Mouse (Mus musculus) hematopoietic stem cell, adult 5-6 weeks (primary cell): ENCODE results near the gene Aif1l. TPM values are rescaled to one million over a fixed set of nuclear protein-coding genes. Genes with fewer than 3 reads are reported as not detected.

Experiments used
- ATAC-seq, 2 experiments: fragments of 125-278 bp in 1 of 2; replicated peaks in 1 of 2; 2 replicates each; pipeline ENCODE4 v1.8.0; 2016 to 2017; ENCODE audit warnings: inconsistent platforms in 2 of 2, mild to moderate bottlenecking in 2 of 2, moderate number of reproducible peaks in 2 of 2, low read depth in 1 of 2, moderate TSS enrichment in 1 of 2; ENCODE audit not compliant: low FRiP score in 2 of 2, poor library complexity in 2 of 2, severe bottlenecking in 2 of 2, insufficient read depth in 1 of 2, low TSS enrichment in 1 of 2
- total RNA-seq: library from RNA; stranded (forward); fragments of 172-1452, 232-1000 nt; gene quantifications from 2 replicates; pipeline ENCODE4 v1.2.3, GENCODE M21; 2017

The Aif1l gene
- total RNA-seq, 1 experiment from 2014 or later: 1.1 TPM

DNA sequence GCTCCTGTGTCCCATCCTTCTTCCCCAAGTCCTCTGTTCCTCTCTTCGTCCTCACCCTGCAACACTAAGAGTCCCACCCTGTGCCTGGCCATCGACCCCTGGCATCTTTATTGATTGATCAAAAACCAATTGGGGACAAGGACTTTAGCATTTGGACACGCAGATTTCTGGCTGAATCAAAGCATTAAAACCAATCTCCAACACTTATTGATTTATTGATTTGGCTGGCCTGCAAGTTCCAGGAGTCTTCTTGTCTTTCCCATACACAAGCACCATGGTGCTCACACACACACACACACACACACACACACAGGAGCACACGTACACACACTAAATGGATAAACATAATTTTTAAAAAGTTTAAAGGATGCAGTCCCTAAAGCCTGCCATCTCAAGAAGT lies 6.9 kb upstream of the Aif1l start:
- ATAC-seq: no peak

DNA sequence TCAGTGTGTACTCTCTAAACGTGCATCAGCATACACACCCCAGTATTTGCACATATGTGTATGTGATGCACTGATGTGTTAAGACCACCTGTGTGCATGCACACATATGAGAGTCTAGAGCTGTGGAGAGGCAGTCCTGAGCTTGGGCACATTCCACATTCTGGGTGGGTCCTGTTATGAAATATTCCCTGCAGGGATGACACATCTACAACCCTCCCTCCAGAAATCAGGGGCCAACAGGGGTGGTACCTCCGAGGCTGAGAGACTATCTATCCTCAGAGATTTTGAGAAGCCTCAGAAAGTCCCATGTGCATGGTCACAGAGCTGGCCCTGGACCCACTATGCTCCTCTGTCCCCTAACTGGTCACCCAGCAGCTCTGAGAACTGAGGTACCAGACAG lies 4.4 kb upstream of the Aif1l start:
- ATAC-seq: no peak

DNA sequence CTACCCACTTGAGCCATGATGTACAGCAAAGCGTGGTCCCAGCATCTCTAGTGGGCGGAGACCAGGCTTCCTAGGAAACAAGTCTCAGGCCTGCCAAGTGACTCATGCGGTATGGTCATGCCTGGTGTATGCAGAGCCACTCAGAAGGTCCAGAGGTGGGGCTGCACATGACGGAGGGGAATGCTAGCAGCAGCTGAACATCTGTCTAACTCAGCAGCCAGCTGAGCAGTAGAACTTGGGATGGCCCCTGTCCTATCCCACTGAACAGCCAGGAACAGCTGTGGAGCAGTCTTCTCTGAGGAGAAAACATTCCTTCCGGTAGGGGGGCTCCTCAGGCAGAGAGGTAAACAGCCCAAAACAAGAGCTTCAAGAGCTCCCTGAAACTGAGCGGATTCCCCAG lies 1.5 kb upstream of the Aif1l start:
- no peak for ATAC-seq

DNA sequence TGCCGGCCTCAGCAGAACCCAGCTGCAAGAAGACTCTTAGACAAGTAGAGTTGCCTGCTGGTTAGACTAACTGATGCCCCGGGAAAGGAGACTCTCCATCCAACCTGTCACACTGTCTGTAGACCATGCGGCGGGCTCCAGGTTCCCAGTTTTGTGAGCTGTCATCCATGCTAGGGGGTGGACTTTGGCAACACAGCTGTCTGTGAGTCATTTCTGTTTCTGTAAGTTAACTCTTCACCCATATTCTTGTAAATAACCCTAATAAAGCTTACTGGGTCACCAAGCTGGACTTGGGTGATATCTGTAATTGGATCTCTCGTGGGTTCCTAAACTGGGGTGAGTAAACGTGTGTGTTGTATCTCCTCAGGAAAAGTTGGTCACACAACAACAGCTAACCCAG lies 1.1 kb upstream of the Aif1l start:
- ATAC-seq: no peak

DNA sequence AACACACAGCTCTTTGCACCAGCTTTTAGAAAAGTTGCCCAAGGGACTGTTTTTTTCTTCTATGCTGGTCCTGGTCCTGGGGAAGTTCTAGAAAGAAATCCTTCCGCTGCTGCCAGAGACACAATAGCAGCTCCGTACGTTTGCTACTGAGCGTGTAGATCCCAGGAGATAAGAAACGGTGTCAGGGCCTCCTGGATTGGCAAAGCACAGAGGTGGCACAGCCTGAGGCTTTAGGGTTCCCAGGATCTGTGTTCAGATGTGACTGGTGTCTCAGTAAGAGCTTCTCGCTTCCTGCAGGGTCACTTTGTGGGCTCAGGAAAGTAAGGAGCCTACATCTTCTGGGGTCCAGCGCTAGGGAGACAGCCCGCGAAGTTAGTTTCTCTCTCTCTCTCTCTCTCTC lies 1.0 kb downstream of the Aif1l start:
- no peak for ATAC-seq

DNA sequence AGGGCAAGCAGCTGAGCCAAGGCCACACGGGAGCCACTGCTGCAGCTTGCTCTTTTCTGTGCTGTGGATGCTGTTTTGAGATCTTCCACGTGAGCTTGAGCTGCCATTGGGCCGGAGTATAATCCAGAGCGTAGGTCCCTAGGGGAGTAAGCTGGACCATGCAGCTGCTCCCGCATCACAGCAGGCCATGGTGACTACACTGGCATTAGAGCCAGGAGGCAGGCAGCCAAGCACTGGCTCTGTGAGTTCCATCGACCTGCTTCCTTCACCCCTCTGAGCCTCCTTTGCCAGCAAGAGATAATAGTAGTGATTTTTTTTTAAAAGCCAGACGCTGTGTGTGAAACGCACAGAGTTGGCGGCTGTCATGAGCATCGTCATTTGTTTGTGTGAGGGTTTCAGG lies 2.3 kb downstream of the Aif1l start:
- no peak for ATAC-seq

DNA sequence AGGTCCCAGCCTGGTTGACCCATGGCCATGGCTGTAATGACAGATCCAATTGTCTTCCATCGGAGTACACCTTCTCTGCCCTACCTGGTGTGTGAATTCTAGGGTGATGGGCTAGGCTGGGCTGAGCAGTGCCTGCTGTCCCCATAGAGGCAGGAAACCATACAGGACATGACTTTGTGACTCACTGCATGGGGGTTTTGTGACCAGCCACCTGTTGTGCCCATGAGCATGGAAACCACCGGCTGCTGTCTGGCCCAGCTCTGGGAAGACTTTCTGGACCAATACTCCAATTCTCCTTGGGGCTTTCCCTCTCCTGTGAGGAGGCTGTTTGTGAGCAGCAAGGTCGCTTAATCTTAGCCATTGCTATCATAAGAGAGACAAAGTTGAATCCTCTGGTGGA lies 2.8 kb downstream of the Aif1l start:
- ATAC-seq: no peak

DNA sequence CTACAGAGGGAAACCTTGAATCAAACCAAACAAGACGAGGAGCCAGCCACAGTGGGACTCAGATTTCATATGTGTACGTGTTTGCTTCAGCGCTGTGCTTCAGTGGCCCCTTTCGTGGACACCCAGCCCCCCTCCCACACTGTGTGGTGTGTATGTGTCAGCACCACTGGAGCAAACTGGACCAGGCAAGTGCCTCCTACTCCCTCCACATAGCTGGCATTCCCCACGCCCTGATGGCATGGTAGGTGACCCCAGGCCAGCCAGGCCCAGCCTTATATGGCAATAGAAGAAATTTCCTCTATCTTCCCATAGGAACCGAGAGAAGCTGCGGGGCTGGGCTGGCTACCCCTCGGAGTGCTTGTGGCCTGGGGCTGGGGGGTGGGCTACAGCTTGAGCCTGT lies 3.7 kb downstream of the Aif1l start:
- no peak for ATAC-seq

DNA sequence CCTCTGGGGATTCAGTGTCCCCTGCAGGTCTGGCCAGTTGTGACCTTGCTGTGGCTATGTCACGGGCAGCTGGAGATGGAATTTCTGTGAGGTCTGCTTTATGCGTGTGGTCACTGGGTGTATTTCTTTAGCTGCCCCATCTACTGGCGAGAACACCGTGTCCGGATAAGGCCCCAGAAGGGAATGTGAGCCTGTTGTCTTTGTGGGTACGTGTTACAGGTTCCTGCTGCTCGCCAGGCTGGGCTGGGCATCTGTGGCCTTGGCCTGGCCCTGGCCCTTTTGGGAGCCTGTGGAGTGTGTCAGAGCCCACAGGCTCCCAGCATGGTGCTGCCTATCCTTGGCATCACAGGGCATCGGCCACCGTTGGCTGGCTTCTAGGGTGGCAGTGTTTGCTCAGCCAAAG lies 4.8 kb downstream of the Aif1l start:
- no peak for ATAC-seq

DNA sequence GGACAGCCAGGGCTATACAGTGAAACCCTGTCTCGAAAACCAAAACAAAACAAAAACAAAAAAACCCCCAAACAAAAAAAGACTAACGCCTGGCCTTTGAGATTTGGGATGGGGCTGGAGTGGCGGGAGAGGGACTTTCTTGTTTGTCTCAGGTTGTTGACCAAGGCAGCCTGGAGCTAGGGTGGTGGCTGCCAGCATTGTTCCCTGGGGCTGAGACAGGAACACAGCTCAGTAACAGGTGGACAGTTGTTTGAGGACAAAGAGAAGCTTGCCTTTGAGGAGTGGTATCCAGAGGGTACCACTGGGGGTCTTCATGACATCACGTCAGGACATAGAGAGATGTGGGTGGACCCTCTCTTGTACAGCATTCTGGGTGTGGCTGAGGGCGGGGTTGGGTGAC lies 5.7 kb downstream of the Aif1l start:
- no peak for ATAC-seq

DNA sequence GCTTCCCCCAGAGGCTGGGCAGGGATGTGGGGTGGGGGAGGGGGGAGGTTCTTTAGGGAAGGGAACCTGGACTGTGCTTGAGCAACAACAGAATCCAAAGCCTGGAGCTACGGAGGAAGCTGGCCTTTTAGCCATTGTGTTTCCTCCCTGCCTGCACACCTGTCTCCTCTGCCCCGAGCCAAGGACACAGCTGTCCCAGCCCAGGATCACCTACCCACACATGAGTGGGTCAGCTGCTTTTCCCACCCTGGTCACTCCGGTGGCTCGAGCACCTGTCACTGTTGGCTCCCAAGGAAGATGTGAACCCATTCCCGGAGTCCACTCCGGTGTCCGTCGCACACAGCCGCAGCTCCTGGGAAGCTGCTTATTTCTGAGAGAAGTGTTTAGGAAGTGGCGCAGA lies 7.3 kb downstream of the Aif1l start:
- no peak for ATAC-seq

DNA sequence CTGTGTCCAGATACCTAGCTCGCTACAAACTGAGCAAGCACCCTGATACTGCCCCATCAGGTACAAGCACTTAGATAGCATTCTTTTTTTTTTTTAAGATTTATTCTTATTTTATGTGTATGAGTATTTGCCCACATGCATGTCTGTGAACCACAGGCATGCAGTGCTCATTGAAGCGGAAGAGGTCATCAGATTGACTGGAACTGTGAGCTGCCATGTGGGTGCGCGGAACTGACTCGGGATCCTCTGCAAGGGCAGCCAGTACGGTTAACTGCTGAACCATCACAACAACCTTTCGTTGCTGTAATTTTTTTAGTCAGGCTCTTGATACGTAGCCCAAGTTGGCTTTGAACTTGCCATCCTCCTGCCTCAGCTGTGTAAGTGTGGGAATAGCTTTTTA lies 11.0 kb downstream of the Aif1l start:
- no peak for ATAC-seq

DNA sequence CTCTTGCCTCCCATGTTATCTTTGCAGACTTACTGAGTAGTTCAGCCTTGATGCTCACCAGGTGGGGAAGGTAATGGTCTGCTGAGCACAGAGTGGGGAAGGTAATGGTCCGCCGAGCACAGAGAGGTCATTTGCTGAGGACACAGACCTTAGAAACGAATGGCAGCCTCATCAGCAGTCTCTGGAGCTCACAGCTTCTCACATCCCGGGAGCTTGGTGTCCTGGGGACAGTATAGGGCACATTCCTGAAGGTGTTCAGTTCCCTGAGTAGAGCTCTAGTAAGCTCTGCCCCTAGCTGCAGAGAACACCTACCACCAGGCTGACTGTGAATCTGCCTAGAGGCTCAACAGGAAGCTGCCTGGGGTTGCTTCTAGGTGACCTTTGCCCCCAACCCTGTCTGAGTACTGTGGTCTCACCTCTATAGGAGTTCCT lies 11.9 kb downstream of the Aif1l start:
- ATAC-seq: no peak

DNA sequence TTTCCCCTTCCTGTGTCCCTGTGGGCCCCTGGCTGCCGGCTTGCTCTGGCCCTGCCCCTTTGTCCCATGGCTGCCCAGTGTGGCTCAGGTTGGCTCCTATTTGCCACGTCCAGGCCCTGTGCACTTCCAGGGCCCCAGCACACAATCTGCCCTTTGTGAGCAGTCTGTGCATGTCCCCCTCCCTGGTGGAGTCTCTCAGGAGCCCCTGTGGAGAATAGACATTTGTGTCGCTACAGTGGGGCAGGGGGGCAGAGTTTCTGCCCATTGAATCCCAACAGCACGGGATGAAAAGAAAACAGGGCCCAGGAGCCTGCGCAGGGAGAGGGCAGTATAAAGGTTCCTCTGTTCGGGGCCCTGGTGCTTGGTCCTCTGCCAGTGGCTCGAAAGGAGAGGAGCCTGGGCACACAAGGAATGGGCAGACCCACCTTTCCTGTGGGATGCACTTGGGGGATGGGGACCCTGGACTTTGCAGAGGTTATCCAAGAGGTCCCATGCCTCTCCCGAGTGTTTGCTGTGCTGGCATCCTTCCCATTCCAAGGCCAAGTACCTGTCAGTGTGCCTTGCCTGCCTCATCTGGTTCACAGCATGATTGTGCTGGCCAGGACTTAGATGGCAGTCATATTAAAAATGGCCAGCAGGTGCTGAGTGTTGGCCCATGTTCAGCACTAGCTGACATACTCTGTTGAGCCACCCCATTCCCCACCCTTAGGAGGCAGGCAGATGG lies 12.7 kb downstream of the Aif1l start:
- no peak for ATAC-seq

DNA sequence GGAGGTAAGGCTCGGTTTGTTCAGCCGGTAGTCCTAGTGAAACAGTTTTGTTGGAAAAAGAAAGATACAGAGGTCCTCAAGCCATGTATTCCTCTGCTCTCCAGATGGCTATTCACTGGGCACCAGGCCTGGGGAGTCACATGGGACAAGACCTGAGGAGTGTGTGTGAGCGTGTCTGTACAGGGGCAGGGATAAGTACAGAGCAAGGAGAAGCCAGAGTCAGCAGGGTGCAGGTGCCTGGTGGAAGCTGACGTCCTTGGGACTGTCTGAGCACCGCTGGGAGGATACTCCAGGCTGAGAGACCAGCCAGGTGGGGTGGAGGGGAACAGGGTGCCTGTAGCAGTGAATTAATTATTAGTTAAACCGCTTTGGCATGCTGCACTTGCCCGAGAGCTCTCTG lies 13.6 kb downstream of the Aif1l start:
- no peak for ATAC-seq

DNA sequence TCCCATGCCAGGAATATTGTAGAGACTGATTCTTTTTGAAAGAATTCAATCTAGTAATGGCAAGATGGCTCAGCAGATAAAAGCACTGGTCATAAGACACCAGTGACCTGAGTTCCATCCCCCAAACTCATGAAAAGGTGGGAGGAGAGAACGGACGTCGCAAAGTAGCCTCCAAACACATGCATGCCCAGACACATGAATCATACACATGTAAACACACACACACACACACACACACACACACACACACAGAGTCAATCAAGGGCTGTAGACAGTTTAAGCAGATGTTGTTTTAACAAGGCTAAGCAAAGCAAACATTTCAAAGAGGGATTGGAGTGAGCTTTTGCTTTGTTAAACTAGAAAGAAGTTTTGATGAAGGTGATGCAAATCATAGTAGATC lies 14.3 kb downstream of the Aif1l start:
- no peak for ATAC-seq

DNA sequence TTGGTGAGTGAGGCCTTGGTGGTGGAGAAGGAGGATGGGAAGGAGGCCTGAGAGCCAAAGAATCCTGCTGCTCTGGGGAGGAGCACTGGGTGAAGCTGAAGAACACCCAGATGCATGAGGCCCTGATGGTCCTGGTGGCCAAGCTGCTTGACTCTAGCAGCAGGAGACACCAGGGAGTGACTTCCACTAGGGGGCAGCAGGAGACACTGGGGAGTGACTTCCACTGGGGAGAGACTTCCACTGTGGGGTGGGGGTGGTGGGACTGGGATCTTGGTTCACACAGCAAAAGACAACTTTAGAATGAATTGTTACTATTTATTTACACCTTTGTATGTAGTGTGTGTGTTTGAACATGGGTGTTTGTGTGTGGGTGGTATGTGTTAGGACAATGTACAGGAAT lies 15.2 kb downstream of the Aif1l start:
- ATAC-seq: peak; percentile 46 to 59; a peak in 1 of 4 replicates

DNA sequence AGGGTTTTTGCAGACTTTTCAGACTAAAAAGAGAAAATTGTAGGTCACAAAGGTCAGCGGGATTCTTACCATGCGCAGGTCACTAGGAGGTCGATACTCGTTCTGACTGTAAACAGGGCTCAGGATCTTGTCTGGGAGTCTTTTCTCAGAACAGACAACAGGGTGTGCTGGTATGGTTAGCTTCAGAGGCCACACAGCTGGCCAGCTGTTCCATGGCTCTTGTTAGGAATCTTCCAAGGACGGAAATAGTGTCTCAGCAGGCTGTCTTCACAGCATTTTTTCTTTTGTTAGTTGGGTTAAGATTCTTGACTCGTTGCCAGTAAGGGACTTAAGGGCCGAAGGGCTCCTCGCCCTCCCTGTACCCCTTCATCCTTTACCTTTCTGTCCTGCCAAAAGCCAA lies 16.9 kb downstream of the Aif1l start:
- no peak for ATAC-seq

DNA sequence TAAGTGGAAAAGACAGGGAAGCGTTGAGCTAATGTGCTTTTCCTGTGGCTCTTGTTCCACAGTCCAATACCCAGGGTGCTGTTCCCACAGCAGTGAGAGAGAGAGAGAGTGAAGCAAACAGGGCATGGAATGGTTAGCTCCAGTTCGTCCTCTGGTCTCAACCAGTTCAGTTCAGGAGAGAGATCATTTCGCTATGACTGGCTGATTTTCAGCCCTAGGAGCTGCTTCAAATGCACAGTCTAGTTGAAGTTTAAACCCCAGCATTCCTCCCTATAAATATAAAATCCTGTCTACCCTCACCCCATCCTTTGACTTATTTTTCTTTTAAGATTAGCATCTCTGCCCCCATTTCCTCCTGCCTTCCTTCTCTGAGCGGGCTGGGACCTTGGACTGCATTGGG lies 22.6 kb downstream of the Aif1l start:
- ATAC-seq: no peak
